Mouse (Mus musculus): ENCODE measurements around the gene Cfap73.

Cfap73 gene

DNA sequence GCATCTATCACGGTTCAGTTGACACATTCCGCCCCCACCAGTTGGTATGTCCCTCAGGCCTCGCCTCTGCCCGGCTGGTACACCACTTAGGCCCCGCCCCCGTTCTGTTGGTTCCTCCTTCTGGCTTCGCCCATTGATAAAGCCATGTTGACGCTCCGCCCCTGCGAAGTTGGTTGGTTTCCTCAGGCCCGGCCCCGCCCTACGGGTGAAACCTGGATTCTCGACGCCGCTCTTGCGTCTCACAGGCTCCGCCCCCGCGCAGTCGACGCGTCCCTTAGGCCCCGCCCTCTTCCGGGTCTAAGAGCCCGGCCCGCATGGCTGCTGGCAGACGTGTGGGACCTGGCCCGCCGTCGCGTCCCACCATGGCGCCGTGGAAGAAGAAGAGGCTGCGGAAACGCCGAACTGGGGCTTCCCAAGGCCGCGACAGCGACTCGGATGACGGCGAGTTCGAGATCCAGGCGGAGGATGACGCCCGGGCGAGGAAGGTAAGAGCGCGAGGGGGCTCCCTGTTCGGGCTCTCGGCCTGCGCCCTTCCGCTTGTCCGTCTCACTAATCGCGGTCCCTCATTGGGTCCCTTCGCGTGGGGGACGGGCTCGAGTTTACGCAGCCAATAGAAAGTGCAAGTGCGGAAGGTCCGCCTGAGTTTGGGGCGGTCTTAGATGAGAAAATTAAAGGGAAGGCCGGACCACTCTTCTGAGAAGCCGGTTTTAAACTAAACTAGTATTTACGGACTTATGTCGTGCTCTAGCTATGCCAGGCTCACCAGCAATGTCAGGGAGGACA is 21.0 kb downstream of the Cfap73 start:
- DNase-seq (ENCODE audit: low spot score) = peak; percentile 100

GRCm38 (mm10) chr5:120612442-120612821 is 21.6 kb downstream of the Cfap73 start, which contains the start of the genes Rita1 and Ddx54:
Gene Rita1, minus strand, starts transcription at chr5:120612589.
Gene Ddx54, plus strand, starts transcription at chr5:120612739.
- DNase-seq (ENCODE audit: low spot score) = peak; percentile 96

- DNase-seq (ENCODE audit: low spot score) = no peak
Measured at GRCm38 (mm10) chr5:120611416-120611815, 22.6 kb downstream of the Cfap73 start.

DNA sequence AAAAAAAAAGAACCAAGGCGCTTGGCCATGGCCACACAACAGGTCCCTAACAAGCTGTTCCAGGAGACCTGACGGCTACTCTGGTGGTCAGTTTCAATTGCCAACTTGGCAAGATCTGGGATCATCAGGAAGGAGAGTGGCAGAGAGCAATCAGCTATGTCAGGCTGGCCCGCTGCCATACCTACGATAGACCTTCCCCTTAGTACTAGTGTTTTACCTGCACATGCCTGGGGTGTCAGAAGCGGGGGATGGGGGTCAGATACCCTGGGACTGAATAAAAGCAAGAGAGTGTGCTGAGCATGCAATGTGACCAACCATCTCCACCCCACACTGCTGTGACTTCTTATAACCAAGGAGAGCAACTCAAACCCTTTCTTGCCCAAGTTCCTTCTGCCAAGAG is 23.1 kb downstream of the Cfap73 start:
- DNase-seq (ENCODE audit: low spot score) = no peak

- DNase-seq (ENCODE audit: low spot score) = no peak
Measured at GRCm38 (mm10) chr5:120609246-120609775, 24.7 kb downstream of the Cfap73 start.

- DNase-seq (ENCODE audit: low spot score) = no peak
Measured at GRCm38 (mm10) chr5:120607335-120607734, 26.7 kb downstream of the Cfap73 start.

DNA sequence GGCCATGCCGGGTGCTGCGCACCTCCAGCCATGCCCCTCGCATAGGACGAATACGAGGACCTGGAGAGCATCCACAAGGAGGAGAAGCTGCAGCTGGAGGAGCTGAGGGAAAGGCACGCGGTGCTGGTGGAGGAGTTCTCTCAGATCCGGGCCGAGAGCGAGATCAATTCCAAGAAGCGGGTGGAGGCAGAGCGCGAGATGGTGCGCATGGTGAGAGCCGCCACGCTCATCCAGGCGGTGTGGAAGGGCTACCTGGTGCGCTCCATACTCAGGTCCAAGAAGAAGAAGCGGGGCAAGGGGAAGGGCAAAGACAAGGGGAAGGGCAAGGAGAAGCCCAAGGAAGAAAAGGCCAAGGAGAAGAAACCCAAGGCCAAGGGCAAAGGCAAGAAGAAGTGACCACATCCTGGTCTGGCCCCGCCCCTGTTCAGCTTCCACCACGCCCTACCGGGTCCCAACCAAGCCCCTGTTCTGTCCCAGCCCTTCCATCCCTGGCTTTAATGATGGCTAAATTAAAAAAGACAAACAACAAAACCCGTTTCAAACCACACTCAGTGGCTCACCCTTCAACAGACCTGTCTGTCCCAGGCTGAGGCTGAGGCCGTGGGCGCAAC is 27.3 kb downstream of the Cfap73 start:
- DNase-seq (ENCODE audit: low spot score) = no peak

- peak; percentile 86 for DNase-seq (ENCODE audit: low spot score)
Measured at GRCm38 (mm10) chr5:120605688-120606087, 28.3 kb downstream of the Cfap73 start.

GRCm38 (mm10) chr5:120605241-120605661 is 28.8 kb downstream of the Cfap73 start:
- no peak for DNase-seq (ENCODE audit: low spot score)

GRCm38 (mm10) chr5:120604839-120605238 is 29.2 kb downstream of the Cfap73 start:
- peak; percentile 66 for DNase-seq (ENCODE audit: low spot score)

DNA sequence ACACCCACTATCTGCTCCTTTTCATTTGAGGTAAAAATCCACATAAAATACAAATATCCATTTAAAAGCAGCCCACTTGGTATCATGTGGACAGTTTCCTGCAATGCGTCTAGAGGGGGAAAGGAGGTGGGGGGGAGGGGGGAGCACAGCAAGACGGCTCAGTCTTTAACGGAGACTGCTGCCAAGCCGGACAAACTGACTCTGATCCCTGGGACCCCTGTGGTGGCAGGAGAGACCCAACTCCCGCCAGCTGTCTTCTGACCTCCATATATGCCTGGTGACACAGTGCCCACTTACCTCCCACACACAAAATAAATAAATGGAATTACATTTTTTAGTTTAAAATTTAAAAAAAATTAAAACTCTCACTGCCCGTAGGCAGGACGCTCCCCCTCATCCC is 30.5 kb downstream of the Cfap73 start:
- no peak for DNase-seq (ENCODE audit: low spot score)

DNA sequence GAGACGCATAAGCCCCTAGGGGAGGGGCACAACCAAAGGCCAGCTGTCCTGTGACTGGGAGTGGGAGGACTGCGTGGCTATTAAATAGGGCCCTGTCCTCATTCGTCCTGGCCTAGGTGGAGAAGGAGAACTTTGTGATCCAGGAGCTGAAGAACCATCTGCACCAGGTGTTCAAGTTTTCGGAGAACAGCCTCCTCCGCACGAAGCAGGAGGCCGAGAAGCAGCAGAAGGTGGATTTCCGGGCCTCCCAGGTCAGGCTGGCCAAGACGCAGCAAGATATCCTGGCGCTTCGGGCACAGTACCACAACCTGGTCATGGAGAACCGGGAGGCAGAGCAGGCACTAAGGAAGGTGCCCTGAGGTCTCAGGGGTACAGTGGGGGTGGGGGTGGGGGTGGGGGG is 31.8 kb downstream of the Cfap73 start:
- DNase-seq (ENCODE audit: low spot score) = no peak

DNA sequence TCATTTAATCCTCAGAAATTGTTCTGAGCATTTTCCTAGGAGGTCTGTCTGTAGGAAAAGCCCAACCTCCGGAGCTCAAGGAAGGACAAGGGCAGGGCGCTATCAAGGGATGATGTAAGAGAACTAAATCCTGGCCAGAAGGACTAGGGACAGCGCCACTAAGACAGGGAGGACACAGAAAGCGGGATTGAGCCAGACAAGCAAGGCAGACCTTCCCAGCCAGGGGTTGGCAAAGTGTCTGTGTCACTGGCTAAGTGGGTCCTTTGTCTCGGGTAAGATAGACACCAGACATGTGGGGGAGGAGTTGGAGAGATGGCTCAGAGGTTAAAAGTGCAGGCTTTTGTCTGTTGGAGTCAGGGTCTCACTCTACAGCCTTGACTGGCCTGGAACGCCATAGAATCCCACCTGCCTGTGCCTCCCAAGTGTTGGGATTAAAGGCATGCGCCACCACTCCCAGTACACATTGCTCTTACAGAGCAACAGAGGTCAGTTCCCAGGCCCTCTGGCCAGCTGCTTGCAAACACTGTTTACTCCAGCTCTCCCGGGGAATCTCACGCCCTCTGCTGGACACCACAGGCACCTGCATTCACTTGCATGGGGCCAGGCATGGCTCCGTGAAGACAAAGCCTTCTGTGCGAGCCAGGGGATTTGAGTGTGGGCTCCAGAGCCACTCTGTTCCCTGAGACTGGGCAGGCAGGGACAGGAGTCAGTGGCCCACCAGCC is 32.9 kb downstream of the Cfap73 start:
- peak; percentile 58 for DNase-seq (ENCODE audit: low spot score)

DNA sequence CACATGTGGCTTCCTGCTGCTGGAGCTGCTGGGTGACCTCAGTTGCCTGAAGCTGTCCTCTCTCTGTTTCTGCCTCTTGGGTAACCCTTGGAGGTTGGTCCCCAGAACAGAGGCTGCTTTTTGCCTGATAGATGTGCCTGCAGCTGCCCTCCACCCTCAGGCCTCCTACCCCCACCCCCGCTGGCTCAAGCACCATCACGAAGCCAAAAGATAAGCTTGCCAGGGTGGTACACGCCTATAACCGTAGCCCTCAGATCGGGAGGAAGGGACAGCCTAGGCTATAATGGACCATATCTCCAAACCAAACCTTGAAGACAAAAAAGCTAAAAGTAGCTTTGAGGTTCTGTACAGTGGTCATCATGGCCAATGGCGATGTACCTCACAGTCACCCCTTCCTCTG is 34.4 kb downstream of the Cfap73 start:
- DNase-seq (ENCODE audit: low spot score) = no peak

DNA sequence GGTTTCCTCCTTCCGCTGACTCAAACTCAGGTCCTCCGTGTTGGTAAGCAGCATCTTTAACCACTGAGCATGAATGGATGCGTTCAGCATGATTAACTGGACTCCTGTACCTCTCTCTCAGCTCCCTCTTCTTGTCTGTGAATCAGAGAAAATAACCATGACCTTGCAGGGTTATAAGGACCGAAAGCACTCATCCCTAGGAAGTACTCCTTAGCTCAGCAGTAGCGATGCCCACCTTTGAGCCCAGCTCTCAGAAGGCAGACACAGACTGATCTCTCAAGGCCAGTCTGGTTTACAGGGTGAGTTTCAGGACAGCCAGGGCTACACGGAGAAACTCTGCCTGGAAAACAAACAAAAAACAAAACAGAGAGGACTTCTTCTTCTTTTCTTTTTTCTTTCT is 39.5 kb downstream of the Cfap73 start:
- no peak for DNase-seq (ENCODE audit: low spot score)

DNA sequence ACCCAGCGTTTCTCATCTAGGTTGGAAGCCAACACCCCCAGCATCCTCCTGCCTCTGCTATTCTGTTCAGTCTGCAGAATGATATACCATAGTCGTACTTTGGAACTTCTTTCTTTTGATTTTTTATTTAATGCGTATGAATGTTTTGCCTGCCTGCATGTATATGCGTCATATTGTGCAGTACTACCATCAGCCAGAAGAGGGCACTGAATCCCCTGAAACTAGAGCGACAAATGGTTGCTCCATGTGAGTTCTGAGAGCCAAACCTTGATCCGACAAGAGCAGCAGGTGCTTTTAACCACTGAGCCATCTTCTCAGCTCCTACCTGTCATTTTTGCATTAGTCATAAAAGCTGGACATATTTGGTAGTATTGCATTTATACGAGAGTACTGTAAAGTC is 41.9 kb downstream of the Cfap73 start:
- no peak for DNase-seq (ENCODE audit: low spot score)

DNA sequence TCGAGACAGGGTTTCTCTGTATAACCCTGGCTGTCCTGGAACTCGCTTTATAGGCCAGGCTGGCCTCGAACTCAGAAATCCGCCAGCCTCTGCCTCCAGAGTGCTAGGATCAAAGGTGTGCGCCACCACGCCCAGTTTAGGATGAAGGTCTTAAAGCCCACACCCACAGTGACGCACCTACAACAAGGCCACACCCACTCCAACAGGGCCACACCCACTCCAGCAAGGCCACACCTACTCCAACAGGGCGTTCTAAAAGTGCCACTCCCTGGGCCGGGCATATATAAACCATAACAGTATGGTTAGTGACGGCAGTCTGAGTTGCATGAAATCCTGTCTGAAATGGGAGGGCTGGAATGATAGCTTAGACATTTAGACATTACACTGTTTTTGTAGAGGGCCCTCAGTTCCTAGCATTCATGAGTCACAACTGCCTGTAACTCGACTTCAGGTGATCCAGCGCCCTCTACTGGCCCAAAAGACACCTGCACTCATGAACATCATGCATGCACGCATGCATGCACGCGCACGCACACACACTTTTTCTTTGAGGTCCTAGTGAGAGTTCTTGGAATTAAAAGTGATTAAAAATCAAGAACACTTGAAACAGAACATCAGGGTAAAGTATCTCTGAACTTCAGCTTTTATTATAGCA is 43.6 kb downstream of the Cfap73 start:
- peak; percentile 68 for DNase-seq (ENCODE audit: low spot score)

GRCm38 (mm10) chr5:120588569-120589094 is 45.4 kb downstream of the Cfap73 start, which contains the start of the genes Tpcn1 and Iqcd:
Gene Tpcn1, minus strand, starts transcription at chr5:120588673.
Gene Iqcd, plus strand, starts transcription at chr5:120589016.
- DNase-seq (ENCODE audit: low spot score) = peak; percentile 98

GRCm38 (mm10) chr5:120587940-120588568 is 46.0 kb downstream of the Cfap73 start:
- DNase-seq (ENCODE audit: low spot score) = no peak

GRCm38 (mm10) chr5:120587616-120587926 is 46.5 kb downstream of the Cfap73 start:
- DNase-seq (ENCODE audit: low spot score) = no peak
